Mouse (Mus musculus) limb, embryonic 15.5 days (tissue): ENCODE data around the gene Enah. TPM values are rescaled to one million over a fixed set of nuclear protein-coding genes. Genes with fewer than 3 reads are reported as not detected.

Experiments used
- ATAC-seq: fragments of 200-750 bp; cut with Nextera tagmentation; 2 replicates; pipeline ENCODE4 v1.8.0; 2017; ENCODE audit warnings: low read depth, moderate TSS enrichment; ENCODE audit not compliant: insufficient number of reproducible peaks, low FRiP score, low TSS enrichment
- H3K27ac ChIP-seq: fragments of 300-500 bp; sonication (generic); 2 replicates; pipeline ENCODE4 v1.5.1; 2015; ENCODE audit warnings: moderate library complexity, mild to moderate bottlenecking, inconsistent platforms
- H3K27me3 ChIP-seq: fragments of 300-500 bp; sonication (generic); 2 replicates; pipeline ENCODE4 v1.6.1; 2015; ENCODE audit warnings: inconsistent platforms
- H3K36me3 ChIP-seq: fragments of 300-500 bp; sonication (generic); 2 replicates; pipeline ENCODE4 v1.6.1; 2015; ENCODE audit warnings: inconsistent platforms
- H3K4me1 ChIP-seq: fragments of 300-500 bp; sonication (generic); 2 replicates; pipeline ENCODE4 v1.6.1; 2015; ENCODE audit warnings: inconsistent platforms
- H3K4me2 ChIP-seq: fragments of 300-500 bp; sonication (generic); 2 replicates; pipeline ENCODE4 v1.6.1; 2015; ENCODE audit warnings: mild to moderate bottlenecking, inconsistent platforms
- H3K4me3 ChIP-seq: fragments of 300-500 bp; sonication (generic); 2 replicates; pipeline ENCODE4 v1.5.1; 2015; ENCODE audit warnings: mild to moderate bottlenecking, inconsistent platforms
- H3K9ac ChIP-seq: fragments of 300-500 bp; sonication (generic); 2 replicates; pipeline ENCODE4 v1.6.1; 2015; ENCODE audit warnings: inconsistent platforms
- H3K9me3 ChIP-seq: fragments of 300-500 bp; sonication (generic); 2 replicates; pipeline ENCODE4 v1.6.1; 2016; ENCODE audit warnings: inconsistent platforms
- WGBS: fragments of 180-500 bp; shearing (Covaris S2); methylation state at CpG from one replicate; pipeline ENCODE4 v1.1.7; 2015; 5-methylcytosine and 5-hydroxymethylcytosine counted together
- polyA plus RNA-seq: library from polyadenylated mRNA; unstranded; fragments of >200 nt; fragmentation: Nextera tagmentation; extraction: Ambion mirVana; gene quantifications from 2 replicates; pipeline ENCODE4 v1.2.1, GENCODE M21; 2015

The Enah gene
- polyA plus RNA-seq, 1 experiment from 2014 or later: 20.8 TPM

DNA sequence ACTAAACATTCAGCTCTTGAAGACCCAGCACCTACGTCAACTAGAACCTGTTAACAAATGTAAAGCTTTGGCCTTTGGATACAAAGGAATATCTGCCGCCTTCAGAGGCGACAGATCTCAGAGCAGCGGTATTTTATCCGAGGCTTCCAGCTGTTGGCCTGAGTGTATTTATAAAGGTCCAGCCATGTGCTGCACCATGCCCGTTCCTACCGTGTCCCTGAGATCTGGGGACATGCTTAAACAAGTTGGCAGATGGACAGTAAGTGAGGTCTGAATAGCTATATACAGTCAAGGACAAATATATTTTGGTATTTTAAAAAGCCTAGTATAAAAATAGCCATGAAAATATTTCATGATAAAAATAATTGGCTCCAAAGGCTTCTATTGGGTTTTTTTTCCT is 32.6 kb upstream of the Enah start:
- Histone ChIP-seq H3K27ac (no peak overlapping the region), H3K36me3 (no peaks in the 10 kb centered on the region), H3K4me1 (peaks cover 14% of the 10 kb centered on the region), H3K27me3 (no peaks in the 10 kb centered on the region), H3K9me3 (no peaks in the 10 kb centered on the region), H3K9ac (no peak overlapping the region), H3K4me3 (no peak overlapping the region), H3K4me2 (no peak overlapping the region)
- 65% methylated on average over 7 of the region's 7 CpGs for WGBS
- ATAC-seq: no peak

DNA sequence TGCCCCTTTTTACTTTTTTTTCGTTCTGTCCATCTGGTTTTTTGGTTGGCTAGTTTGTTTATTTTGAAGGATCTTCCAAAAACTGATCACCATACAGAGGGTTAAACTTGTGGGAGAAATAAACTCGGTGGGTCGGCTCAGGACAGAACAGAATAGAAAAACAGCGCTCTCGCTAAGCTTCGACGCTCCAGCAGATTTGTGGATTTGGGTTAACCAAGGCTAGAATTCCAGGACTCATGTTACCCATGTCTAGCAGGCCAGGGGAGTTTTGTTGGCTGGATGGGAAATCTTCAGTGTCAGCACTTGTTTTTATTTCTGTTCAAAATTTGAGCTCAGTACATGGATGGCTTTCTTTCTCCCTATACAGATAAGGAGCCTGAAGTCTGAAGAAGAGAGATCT is 30.0 kb upstream of the Enah start:
- no peak overlapping the region for H3K9ac ChIP-seq
- 50% methylated on average over 7 of the region's 7 CpGs for WGBS
- H3K4me1 ChIP-seq: peaks cover 7% of the 10 kb centered on the region; the same call in 1 of the 2 replicates
- no peak overlapping the region for H3K27ac ChIP-seq
- no peak overlapping the region for H3K4me2 ChIP-seq
- no peak for ATAC-seq
- H3K9me3 ChIP-seq: no peaks in the 10 kb centered on the region
- no peaks in the 10 kb centered on the region for H3K36me3 ChIP-seq
- no peak overlapping the region for H3K4me3 ChIP-seq
- H3K27me3 ChIP-seq: no peaks in the 10 kb centered on the region

DNA sequence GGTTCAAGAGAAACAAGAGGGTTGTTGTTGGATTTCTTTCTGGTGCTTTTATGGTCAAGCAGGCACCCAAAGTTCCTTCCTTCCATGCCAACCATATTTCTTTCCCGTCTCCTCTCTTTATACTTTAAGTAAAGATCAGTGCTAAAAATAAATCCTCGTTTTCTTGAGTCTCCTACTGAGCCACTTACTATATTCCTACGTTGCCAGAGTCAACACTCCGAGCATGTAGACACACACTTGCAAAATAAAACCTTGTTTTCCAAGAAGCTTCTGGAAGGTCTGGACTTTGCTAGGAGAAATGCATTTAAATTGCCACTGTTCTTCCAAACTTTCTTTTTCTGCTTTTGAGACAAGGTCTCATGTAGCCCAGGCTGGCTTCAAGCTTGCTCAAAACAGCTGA is 28.3 kb upstream of the Enah start:
- 75% methylated on average over 4 of the region's 4 CpGs for WGBS
- Histone ChIP-seq H3K4me3 (no peak overlapping the region), H3K9ac (no peak overlapping the region), H3K27me3 (no peaks in the 10 kb centered on the region), H3K4me2 (no peak overlapping the region), H3K4me1 (peaks cover 4% of the 10 kb centered on the region; the same call in 1 of the 2 replicates), H3K36me3 (no peaks in the 10 kb centered on the region), H3K9me3 (no peaks in the 10 kb centered on the region), H3K27ac (no peak overlapping the region)
- ATAC-seq: no peak

DNA sequence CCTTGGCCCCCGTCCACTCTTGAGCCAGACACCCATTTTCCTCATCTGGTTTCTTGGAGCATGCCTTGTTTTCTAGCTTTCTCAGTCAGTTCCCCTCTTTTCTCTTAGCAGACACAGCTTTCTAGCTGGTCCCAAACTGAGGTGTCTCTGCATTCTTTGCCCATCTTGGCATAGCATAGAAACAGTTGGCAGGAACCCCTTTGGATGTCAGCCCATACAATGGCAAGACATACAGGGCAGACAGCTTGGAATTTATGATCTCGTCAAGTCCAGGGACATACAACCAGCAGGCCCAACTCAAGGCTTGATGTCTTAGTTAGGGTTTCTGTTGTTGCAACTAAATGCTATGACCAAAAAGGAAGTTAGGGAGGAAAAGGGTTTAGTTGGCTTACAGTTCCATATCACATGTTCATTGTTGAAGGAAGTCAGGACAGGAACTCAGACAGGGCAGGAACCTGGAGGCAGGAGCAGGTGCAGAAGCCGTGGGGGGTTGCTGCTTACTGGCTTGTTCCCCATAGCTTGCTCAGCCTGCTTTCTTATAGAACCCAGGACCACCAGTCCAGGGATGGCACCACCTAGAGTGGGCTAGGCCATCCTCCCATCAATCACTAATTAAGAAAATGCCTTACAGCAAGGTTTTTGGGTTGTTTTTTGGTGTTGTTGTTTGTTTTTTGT is 27.4 kb upstream of the Enah start:
- no peaks in the 10 kb centered on the region for H3K36me3 ChIP-seq

DNA sequence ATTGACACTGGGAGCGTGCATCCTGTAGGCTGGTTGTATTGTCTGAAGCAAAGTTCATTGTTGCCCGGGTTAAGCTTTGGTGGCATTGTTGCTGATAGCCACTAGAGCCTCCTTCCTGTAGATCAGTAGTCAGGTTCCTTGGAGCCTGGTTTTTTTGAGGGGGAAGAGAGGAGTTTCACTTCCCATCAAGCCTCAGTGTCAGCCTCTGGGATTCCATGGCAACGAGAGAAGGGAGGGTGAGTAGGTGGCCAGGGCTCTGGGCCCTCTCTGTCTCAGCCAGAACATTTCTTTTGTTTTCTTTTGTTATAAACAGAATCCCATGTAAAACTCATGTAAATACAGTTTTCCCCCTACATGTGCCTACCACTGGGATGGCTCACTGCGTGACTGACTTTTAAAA is 25.4 kb upstream of the Enah start:
- ATAC-seq: no peak
- H3K9ac ChIP-seq: no peak overlapping the region
- no peak overlapping the region for H3K4me2 ChIP-seq
- H3K27me3 ChIP-seq: no peaks in the 10 kb centered on the region
- 87% methylated on average over 4 of the region's 4 CpGs for WGBS
- no peaks in the 10 kb centered on the region for H3K4me1 ChIP-seq
- no peak overlapping the region for H3K4me3 ChIP-seq
- H3K9me3 ChIP-seq: no peaks in the 10 kb centered on the region
- no peaks in the 10 kb centered on the region for H3K36me3 ChIP-seq
- no peak overlapping the region for H3K27ac ChIP-seq

More for the DNA sequence above, 27.4 kb upstream of the Enah start:
- Histone ChIP-seq H3K9me3 (no peaks in the 10 kb centered on the region), H3K4me1 (no peaks in the 10 kb centered on the region), H3K9ac (no peak overlapping the region), H3K4me2 (no peak overlapping the region), H3K4me3 (no peak overlapping the region), H3K27me3 (no peaks in the 10 kb centered on the region), H3K27ac (no peak overlapping the region)
- no peak for ATAC-seq
- WGBS: 89% methylated on average over 3 of the region's 3 CpGs

DNA sequence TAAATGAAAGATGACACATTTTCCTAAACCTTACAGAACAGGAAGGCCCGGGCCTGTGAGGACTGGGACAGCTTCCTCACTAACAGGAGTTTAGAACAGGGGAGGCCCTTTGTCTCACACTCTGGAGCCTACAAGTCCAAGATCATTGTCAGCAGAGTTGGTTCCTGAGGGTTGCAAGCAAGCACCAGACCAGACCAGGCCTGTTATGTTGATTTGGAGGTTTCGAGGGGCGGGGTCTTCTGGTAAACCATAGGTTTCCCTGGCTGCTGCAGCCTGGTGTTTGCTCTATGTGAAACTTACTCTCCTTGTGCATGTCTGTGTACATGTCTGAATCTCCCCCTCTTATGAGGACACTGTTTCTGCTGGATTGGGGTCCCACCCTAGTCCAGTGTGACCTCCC is 20.7 kb upstream of the Enah start:
- Histone ChIP-seq H3K27me3 (no peaks in the 10 kb centered on the region), H3K9me3 (no peaks in the 10 kb centered on the region), H3K4me3 (no peak overlapping the region), H3K9ac (no peak overlapping the region), H3K36me3 (no peaks in the 10 kb centered on the region), H3K4me1 (no peaks in the 10 kb centered on the region), H3K4me2 (no peak overlapping the region), H3K27ac (no peak overlapping the region)
- no peak for ATAC-seq
- 81% methylated on average over 3 of the region's 3 CpGs for WGBS

DNA sequence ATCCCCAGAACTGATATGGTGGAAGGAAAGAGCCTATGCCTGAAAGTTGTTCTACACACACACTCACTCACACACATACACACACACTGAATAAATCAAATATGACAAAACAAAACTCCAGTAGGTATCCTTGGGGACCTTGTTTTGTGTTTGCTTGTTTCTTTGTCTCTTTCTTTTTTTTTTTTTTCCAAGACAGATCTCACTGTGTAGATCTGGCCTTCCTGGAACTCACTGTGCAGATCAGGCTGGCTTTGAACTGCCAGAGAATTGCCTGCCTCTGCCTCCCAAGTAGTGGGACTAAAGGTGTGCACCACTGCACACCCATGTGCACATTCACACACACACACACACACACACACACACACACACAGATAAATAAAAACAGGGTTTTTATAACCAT is 12.0 kb upstream of the Enah start:
- Histone ChIP-seq H3K9ac (no peak overlapping the region), H3K27me3 (no peaks in the 10 kb centered on the region), H3K9me3 (no peaks in the 10 kb centered on the region), H3K4me3 (no peak overlapping the region), H3K4me1 (peaks cover 6% of the 10 kb centered on the region; the same call in 1 of the 2 replicates), H3K27ac (no peak overlapping the region), H3K36me3 (no peaks in the 10 kb centered on the region), H3K4me2 (no peak overlapping the region)
- ATAC-seq: no peak

DNA sequence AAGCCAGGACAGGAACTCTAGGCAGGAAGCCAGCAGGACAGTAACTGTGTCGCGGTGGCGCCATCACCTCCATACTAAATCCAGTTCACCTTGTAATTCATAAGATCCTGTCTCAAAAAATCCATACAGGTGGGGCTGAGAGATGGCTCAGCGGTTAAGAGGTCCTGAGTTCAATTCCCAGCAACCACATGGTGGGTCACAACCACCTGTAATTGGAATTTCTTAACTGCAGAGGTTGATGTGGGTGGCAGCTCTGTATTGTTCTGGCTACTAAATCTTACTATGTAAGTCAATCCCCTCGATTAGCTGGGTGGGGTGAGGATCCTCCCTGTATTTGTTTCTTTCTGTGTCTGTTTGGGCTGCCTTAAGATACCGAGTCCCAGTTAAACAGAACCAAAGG is 11.3 kb upstream of the Enah start:
- ATAC-seq: no peak

DNA sequence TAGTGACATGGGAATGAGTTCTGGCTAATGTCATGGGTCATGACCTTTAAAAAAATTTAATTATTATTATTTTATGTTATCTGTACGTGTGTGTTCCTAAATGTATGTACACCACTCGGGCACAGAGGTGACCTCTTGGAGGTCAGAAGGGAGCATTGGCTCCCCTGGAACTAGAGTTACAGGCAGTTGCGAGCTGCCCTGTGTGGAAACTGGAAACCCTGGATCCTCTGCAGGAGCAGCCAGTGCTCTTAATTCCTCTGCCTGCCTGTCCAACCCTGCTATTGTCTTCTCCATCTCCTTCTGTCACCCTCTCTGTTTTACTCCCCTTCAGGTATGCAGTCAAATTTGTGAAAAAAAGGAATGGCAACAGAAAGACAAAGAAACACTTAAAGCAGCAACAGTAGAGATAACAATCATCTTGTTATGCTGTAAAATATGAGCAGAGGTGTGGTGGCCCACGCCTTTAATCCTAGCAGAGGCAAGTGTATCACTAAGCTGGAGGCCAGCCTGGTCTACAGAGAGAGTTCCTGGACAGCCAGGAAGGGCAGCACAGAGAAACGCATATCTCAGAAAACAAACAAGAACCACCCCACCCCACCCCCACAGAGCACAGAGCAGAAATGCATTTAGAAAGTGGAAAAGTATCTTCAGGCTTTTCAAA is 10.3 kb upstream of the Enah start:
- H3K4me3 ChIP-seq: no peak overlapping the region
- WGBS: 68% methylated on average over 5 of the region's 5 CpGs
- H3K9ac ChIP-seq: no peak overlapping the region
- H3K9me3 ChIP-seq: no peaks in the 10 kb centered on the region
- no peak for ATAC-seq
- no peaks in the 10 kb centered on the region for H3K36me3 ChIP-seq
- H3K27ac ChIP-seq: no peak overlapping the region
- no peak overlapping the region for H3K4me2 ChIP-seq
- no peaks in the 10 kb centered on the region for H3K27me3 ChIP-seq
- peaks cover 6% of the 10 kb centered on the region; the same call in 1 of the 2 replicates for H3K4me1 ChIP-seq

More for the DNA sequence above, 11.3 kb upstream of the Enah start:
- Histone ChIP-seq H3K4me1 (peaks cover 6% of the 10 kb centered on the region; the same call in 1 of the 2 replicates), H3K9me3 (no peaks in the 10 kb centered on the region), H3K27me3 (no peaks in the 10 kb centered on the region), H3K27ac (no peak overlapping the region), H3K9ac (no peak overlapping the region), H3K4me2 (no peak overlapping the region), H3K36me3 (no peaks in the 10 kb centered on the region), H3K4me3 (no peak overlapping the region)
- 78% methylated on average over 6 of the region's 6 CpGs for WGBS

DNA sequence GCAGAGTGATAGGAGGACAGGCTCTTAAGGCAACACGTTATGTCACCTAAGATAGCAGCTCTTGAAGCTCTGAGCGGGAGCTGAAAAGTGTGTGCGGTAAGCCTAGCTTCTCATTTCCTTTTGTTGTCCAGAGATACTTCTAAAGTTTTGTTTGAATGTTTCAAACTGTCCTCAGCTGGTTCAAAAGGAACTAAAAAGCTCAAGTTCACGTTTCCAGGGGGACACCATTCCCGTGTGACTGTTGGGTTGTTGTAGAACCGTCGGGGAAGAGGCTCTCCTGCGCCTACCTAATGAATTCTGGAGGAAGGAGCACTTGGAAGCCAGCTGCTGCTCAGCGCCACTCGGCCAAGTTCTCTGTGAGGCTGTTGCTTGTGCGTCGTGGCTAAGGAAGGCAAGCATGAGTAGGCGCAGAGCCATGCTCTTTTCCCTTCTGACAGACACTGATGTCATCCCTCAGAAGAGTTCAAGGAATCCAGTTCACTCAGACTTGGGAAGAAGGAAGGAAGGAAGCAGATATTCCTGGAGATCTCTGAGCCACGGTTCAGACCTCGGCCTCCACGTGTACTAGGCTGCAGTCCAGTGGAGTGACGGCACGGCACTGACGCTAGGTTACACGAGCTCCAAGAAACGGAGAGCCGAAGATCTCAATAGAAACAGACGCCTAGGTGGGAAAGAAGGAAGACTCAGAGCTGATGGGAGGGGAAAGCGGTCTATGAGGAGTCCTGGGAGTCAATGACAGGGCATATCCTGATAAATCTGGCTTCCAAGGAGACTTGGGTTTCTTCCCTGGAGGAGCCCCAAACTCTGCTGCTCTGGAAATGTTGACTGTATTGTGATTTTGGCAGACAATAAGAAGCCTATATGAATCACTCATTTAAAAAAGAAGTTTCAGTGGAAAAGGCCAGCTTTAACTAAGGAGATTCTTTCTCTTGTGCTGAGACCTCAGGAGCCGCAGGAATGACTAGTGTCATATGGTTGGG is 8.7 kb upstream of the Enah start:
- Histone ChIP-seq H3K9me3 (no peaks in the 10 kb centered on the region), H3K4me2 (no peak overlapping the region), H3K36me3 (no peaks in the 10 kb centered on the region), H3K4me3 (no peak overlapping the region), H3K9ac (no peak overlapping the region), H3K4me1 (peaks cover 6% of the 10 kb centered on the region; the same call in 1 of the 2 replicates), H3K27me3 (no peaks in the 10 kb centered on the region), H3K27ac (peak overlapping the region; percentile 43)
- ATAC-seq: 0 out of 2 replicates have a peak, but pooled peaks have one; percentile 46
- whole genome bisulfite sequencing: 79% methylated on average over 25 of the region's 25 CpGs

DNA sequence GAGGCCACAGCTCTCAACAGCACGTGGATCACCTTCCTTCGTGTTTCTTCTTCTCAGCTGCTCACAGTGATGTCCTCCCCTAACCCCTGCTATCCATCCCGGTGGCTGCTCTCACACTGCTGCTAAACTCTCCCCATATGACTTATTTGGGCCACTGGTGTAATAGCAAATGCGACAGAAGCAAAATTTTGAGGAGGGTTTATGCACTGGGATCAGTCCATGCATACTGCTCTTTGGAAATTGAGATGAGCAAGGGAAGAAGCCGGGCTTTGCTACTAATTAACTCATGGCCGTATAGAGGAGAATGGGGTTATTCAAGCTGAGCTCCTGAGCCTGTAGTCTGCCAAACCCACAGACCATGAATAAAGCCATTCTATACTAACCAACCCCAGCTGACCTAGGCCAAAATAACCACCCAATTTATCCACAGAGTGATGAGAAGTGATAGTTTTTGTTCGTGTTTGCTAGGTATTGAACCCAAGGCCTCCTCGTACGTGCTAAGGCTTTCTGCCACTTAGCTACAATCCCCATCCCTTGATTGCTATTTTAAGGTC is 7.7 kb upstream of the Enah start:
- Histone ChIP-seq H3K4me2 (no peak overlapping the region), H3K27me3 (no peaks in the 10 kb centered on the region), H3K4me1 (peaks cover 6% of the 10 kb centered on the region; the same call in 1 of the 2 replicates), H3K9me3 (no peaks in the 10 kb centered on the region), H3K4me3 (no peak overlapping the region), H3K36me3 (no peaks in the 10 kb centered on the region), H3K9ac (no peak overlapping the region), H3K27ac (peak overlapping the region; percentile 8; the same call in 1 of the 2 replicates)
- 0 out of 2 replicates have a peak, but pooled peaks have one; percentile 14 for ATAC-seq
- 68% methylated on average over 9 of the region's 9 CpGs for WGBS
